Mouse (Mus musculus): Measurements from ENCODE around the gene 2810408A11Rik. TPM values are rescaled to one million over a fixed set of nuclear protein-coding genes. Genes with fewer than 3 reads are reported as not detected.
"Not testable (repeated sequence)": the region's sequence is repeated elsewhere in the genome, so short reads cannot be mapped to it uniquely, and the experiment has no call there.

2810408A11Rik gene
- polyA plus RNA-seq, 1 experiment from 2014 or later: 10.7 TPM

GRCm38 (mm10) chr11:69876186-69876585 lies 24.6 kb downstream of the 2810408A11Rik start:
- 48% methylated on average over 7 of the region's 7 CpGs for WGBS
- no peak overlapping the region for H3K9ac ChIP-seq (ENCODE audit: low read length)
- DNase-seq (ENCODE audit: low spot score): no peak

DNA sequence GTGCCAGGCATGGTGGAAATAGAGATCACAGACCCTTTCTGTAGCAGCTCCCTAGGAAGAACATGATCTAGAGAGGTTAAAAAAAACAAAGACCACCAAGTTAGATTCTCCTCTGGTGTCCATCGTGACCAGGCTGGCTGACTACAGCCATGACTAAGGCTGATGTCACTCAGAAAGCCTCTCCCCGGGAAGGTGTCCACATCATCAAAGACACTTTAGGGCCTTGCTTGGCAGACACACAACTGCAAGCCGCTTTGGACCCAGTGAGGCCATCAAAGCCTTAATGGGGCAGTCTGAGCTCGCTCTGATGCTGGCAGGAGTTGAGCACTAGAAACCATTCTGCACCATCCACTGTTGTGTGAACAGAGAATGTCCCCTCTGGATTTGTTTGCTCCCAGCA lies 28.3 kb downstream of the 2810408A11Rik start:
- Histone ChIP-seq H3K36me3 (ENCODE audit: control insufficient read depth, insufficient read depth, low read length) (no peaks in the 10 kb centered on the region), H3K4me1 (replicated peaks; ENCODE audit: control insufficient read depth, insufficient read depth, low read length) (peaks cover 7% of the 10 kb centered on the region; the same call in 1 of the 2 replicates), H3K9ac (ENCODE audit: low read length) (no peak overlapping the region), H3K9me3 (ENCODE audit: control insufficient read depth, low read length) (no peaks in the 10 kb centered on the region), H3K27me3 (replicated peaks; ENCODE audit: control insufficient read depth, insufficient read depth, low read length) (no peaks in the 10 kb centered on the region), H3K27ac (ENCODE audit: low read depth) (no peak overlapping the region), H3K4me2 (ENCODE audit: low read length) (no peak overlapping the region), H3K4me3 (ENCODE audit: low read depth, low read length) (no peak overlapping the region)
- DNase-seq (ENCODE audit: low spot score) (no peak), ATAC-seq (replicated peaks; ENCODE audit: low FRiP score, low TSS enrichment, low read depth) (no peak)
- 78% methylated on average over 4 of the region's 4 CpGs for WGBS

More at GRCm38 (mm10) chr11:69876186-69876585, 24.6 kb downstream of the 2810408A11Rik start:
- Histone ChIP-seq H3K36me3 (ENCODE audit: control insufficient read depth, insufficient read depth, low read length) (no peaks in the 10 kb centered on the region), H3K27ac (ENCODE audit: low read depth) (0 out of 2 replicates have a peak overlapping the region, but pooled peaks have one; percentile 8), H3K4me1 (replicated peaks; ENCODE audit: control insufficient read depth, insufficient read depth, low read length) (peaks cover 21% of the 10 kb centered on the region), H3K27me3 (replicated peaks; ENCODE audit: control insufficient read depth, insufficient read depth, low read length) (no peaks in the 10 kb centered on the region), H3K4me3 (ENCODE audit: low read depth, low read length) (no peak overlapping the region), H3K9me3 (ENCODE audit: control insufficient read depth, low read length) (no peaks in the 10 kb centered on the region), H3K4me2 (ENCODE audit: low read length) (no peak overlapping the region)
- ATAC-seq (replicated peaks; ENCODE audit: low FRiP score, low TSS enrichment, low read depth): no peak

- Histone ChIP-seq H3K27me3 (replicated peaks; ENCODE audit: control insufficient read depth, insufficient read depth, low read length) (no peaks in the 10 kb centered on the region), H3K9me3 (ENCODE audit: control insufficient read depth, low read length) (no peaks in the 10 kb centered on the region), H3K27ac (ENCODE audit: low read depth) (no peak overlapping the region), H3K4me1 (replicated peaks; ENCODE audit: control insufficient read depth, insufficient read depth, low read length) (peaks cover 7% of the 10 kb centered on the region; the same call in 1 of the 2 replicates), H3K9ac (ENCODE audit: low read length) (no peak overlapping the region), H3K4me2 (ENCODE audit: low read length) (no peak overlapping the region), H3K36me3 (ENCODE audit: control insufficient read depth, insufficient read depth, low read length) (no peaks in the 10 kb centered on the region), H3K4me3 (ENCODE audit: low read depth, low read length) (no peak overlapping the region)
- DNase-seq (ENCODE audit: low spot score) (no peak), ATAC-seq (replicated peaks; ENCODE audit: low FRiP score, low TSS enrichment, low read depth) (no peak)
- 88% methylated on average over 7 of the region's 7 CpGs for WGBS
Observed at GRCm38 (mm10) chr11:69871822-69872221, 29.0 kb downstream of the 2810408A11Rik start.

- H3K9me3 ChIP-seq (ENCODE audit: control insufficient read depth, low read length): no peaks in the 10 kb centered on the region
- H3K4me1 ChIP-seq (replicated peaks; ENCODE audit: control insufficient read depth, insufficient read depth, low read length): no peaks in the 10 kb centered on the region
- no peak overlapping the region for H3K4me2 ChIP-seq (ENCODE audit: low read length)
- H3K36me3 ChIP-seq (ENCODE audit: control insufficient read depth, insufficient read depth, low read length): no peaks in the 10 kb centered on the region
- ATAC-seq (replicated peaks; ENCODE audit: low FRiP score, low TSS enrichment, low read depth): no peak
- H3K27me3 ChIP-seq (replicated peaks; ENCODE audit: control insufficient read depth, insufficient read depth, low read length): no peaks in the 10 kb centered on the region
- no peak overlapping the region for H3K27ac ChIP-seq (ENCODE audit: low read depth)
- H3K9ac ChIP-seq (ENCODE audit: low read length): no peak overlapping the region
- H3K4me3 ChIP-seq (ENCODE audit: low read depth, low read length): no peak overlapping the region
- no peak for DNase-seq (ENCODE audit: low spot score)
- WGBS: 92% methylated on average over 2 of the region's 2 CpGs
Observed at GRCm38 (mm10) chr11:69870289-69871069, 30.3 kb downstream of the 2810408A11Rik start.

GRCm38 (mm10) chr11:69867335-69867734 lies 33.5 kb downstream of the 2810408A11Rik start:
- no peak overlapping the region for H3K9ac ChIP-seq (ENCODE audit: low read length)
- WGBS: 59% methylated on average over 9 of the region's 9 CpGs
- H3K4me1 ChIP-seq (replicated peaks; ENCODE audit: control insufficient read depth, insufficient read depth, low read length): no peaks in the 10 kb centered on the region
- H3K27ac ChIP-seq (ENCODE audit: low read depth): no peak overlapping the region
- H3K4me2 ChIP-seq (ENCODE audit: low read length): no peak overlapping the region
- H3K36me3 ChIP-seq (ENCODE audit: control insufficient read depth, insufficient read depth, low read length): no peaks in the 10 kb centered on the region
- no peaks in the 10 kb centered on the region for H3K9me3 ChIP-seq (ENCODE audit: control insufficient read depth, low read length)
- no peak overlapping the region for H3K4me3 ChIP-seq (ENCODE audit: low read depth, low read length)
- no peak for ATAC-seq (replicated peaks; ENCODE audit: low FRiP score, low TSS enrichment, low read depth)
- no peak for DNase-seq (ENCODE audit: low spot score)
- no peaks in the 10 kb centered on the region for H3K27me3 ChIP-seq (replicated peaks; ENCODE audit: control insufficient read depth, insufficient read depth, low read length)

GRCm38 (mm10) chr11:69865561-69865960 lies 35.2 kb downstream of the 2810408A11Rik start:
- ATAC-seq (replicated peaks; ENCODE audit: low FRiP score, low TSS enrichment, low read depth) (no peak), DNase-seq (ENCODE audit: low spot score) (no peak)
- 84% methylated on average over 9 of the region's 9 CpGs for WGBS
- Histone ChIP-seq H3K4me3 (ENCODE audit: low read depth, low read length) (no peak overlapping the region), H3K4me1 (replicated peaks; ENCODE audit: control insufficient read depth, insufficient read depth, low read length) (no peaks in the 10 kb centered on the region), H3K27ac (ENCODE audit: low read depth) (no peak overlapping the region), H3K4me2 (ENCODE audit: low read length) (no peak overlapping the region), H3K36me3 (ENCODE audit: control insufficient read depth, insufficient read depth, low read length) (no peaks in the 10 kb centered on the region), H3K27me3 (replicated peaks; ENCODE audit: control insufficient read depth, insufficient read depth, low read length) (no peaks in the 10 kb centered on the region), H3K9ac (ENCODE audit: low read length) (no peak overlapping the region), H3K9me3 (ENCODE audit: control insufficient read depth, low read length) (no peaks in the 10 kb centered on the region)

- no peak for ATAC-seq (replicated peaks; ENCODE audit: low FRiP score, low TSS enrichment, low read depth)
- H3K9me3 ChIP-seq (ENCODE audit: control insufficient read depth, low read length): no peaks in the 10 kb centered on the region
- WGBS: 60% methylated on average over 8 of the region's 8 CpGs
Observed at GRCm38 (mm10) chr11:69864138-69864860, 36.5 kb downstream of the 2810408A11Rik start.

DNA sequence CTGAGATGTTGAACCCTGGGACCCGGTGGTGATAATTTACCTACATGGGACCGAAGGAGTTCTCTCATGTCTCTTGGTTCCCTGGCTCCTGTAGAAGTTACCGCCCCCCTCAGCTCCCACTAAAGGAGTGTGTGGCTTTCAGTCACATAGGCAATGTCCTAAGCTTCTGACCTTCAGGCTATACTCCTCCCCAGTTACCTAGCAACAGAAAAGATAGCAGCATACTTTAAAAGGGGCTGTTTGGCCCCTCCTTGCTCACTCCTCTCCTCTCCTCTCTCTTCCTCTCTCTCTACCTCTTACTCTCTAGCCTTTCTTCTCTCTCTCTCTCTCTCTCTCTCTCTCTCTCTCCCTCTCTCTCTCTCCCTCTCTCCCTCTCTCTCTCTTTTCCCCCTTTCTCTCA lies 37.1 kb downstream of the 2810408A11Rik start:
- H3K4me1 ChIP-seq (replicated peaks; ENCODE audit: control insufficient read depth, insufficient read depth, low read length); H3K4me3 ChIP-seq (ENCODE audit: low read depth, low read length); H3K27ac ChIP-seq (ENCODE audit: low read depth); H3K4me2 ChIP-seq (ENCODE audit: low read length); H3K36me3 ChIP-seq (ENCODE audit: control insufficient read depth, insufficient read depth, low read length); DNase-seq (ENCODE audit: low spot score); H3K9me3 ChIP-seq (ENCODE audit: control insufficient read depth, low read length); H3K27me3 ChIP-seq (replicated peaks; ENCODE audit: control insufficient read depth, insufficient read depth, low read length); H3K9ac ChIP-seq (ENCODE audit: low read length); ATAC-seq (replicated peaks; ENCODE audit: low FRiP score, low TSS enrichment, low read depth): not testable (repeated sequence)
- WGBS: 73% methylated on average over 3 of the region's 3 CpGs

More at GRCm38 (mm10) chr11:69864138-69864860, 36.5 kb downstream of the 2810408A11Rik start:
- no peaks in the 10 kb centered on the region for H3K4me1 ChIP-seq (replicated peaks; ENCODE audit: control insufficient read depth, insufficient read depth, low read length)
- no peak overlapping the region for H3K9ac ChIP-seq (ENCODE audit: low read length)
- H3K4me2 ChIP-seq (ENCODE audit: low read length): no peak overlapping the region
- H3K4me3 ChIP-seq (ENCODE audit: low read depth, low read length): no peak overlapping the region
- H3K27ac ChIP-seq (ENCODE audit: low read depth): no peak overlapping the region
- H3K27me3 ChIP-seq (replicated peaks; ENCODE audit: control insufficient read depth, insufficient read depth, low read length): no peaks in the 10 kb centered on the region; the same call in 1 of the 2 replicates
- DNase-seq (ENCODE audit: low spot score): no peak
- H3K36me3 ChIP-seq (ENCODE audit: control insufficient read depth, insufficient read depth, low read length): no peaks in the 10 kb centered on the region

Measured in intestine, embryonic 14.5 days (tissue).